Mouse (Mus musculus) left cerebral cortex, adult 9 months (tissue): ENCODE measurements around the gene Exoc3l.
A peak's percentile ranks its signal among the peaks of the same experiment; 100 is the strongest.

Experiments used
- DNase-seq, 2 experiments: peaks; one replicate each; pipeline ENCODE4 v3.0.0; 2022; ENCODE audit warnings: low spot score in 2 of 2

Gene Exoc3l

GRCm38 (mm10) chr8:105313622-105314402 lies 17.9 kb upstream of the Exoc3l start:
- DNase-seq = no peak

DNA sequence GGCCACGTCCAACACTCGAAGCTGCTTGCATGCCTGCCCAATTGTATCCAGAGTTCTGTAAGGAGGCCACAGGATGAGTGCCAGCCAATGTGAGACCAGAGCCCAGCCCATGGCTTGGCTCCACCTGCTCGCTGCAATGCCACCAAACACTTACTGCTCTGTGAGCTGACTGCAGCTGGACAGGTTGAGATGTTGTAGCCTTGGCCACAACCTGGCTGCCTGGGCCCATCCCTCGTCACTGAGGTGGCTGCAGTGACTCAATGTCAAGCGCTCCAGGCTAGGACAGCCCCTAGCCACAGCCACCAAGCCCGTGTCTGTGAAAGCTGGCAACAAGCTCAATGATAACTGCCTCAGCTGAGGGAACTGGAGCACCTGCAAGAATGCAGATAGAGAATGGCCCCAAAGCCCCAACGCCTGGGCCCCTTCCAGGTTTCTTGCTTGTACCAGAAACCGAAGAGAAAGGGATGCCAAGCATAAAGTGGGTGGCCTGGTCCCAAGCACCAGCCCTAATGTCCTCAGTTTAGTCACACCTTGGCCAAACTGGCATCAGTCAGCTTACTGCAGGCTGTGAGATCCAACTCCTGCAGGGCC lies 17.1 kb upstream of the Exoc3l start:
- DNase-seq = no peak

- no peak for DNase-seq
These were observed 15.8 kb upstream of the Exoc3l start for GRCm38 (mm10) chr8:105311718-105312117.

DNA sequence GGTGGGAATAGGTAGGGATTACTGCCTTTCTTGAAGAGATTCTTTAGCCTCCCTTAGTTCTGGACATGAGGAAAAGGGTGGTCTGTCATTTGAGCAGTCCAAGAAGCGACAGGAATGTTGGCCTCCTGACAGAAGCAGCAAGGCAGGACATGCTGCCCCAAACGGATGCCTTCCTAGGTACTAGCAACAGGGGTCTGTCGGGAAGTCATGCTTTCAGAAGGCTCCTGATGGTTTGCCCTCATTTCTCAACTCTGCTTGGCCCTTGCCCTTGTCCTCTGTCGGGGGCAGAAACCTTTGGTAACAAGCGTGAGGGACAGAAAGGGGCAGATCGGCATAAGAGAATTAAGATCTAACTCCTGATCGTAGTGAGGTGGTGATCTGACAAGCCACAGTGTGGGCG lies 14.2 kb upstream of the Exoc3l start:
- no peak for DNase-seq

DNA sequence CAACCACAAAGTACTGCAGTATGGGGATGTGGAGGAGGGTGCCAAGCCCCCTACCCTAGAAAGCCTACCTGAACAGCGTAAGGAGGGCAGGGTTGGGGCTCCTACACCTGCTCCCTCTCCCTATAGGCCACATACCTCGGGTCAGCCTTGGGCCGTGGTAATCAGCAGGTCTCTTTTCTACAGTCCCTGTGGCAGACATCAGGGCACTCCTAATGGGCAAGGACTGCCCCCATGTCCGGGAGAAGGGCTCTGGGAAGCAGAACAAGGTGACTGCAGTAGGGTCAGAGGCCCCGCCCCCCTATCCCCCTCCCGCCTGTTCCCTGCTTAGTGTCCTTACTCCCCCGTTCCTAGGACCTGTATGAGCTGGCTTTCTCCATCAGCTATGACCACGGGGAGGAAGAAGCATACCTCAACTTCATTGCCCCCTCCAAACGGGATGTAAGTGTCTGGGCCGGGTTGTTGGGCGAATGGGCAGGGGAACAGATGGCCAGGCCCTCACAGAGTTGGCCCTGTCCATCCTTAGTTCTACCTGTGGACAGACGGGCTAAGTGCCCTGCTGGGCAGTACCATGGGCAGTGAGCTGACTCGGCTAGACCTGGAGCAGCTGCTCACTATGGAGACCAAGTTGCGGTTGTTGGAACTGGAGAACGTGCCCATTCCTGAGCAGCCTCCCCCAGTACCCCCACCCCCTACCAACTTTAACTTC lies 13.4 kb upstream of the Exoc3l start:
- no peak for DNase-seq

GRCm38 (mm10) chr8:105308428-105308827 lies 12.5 kb upstream of the Exoc3l start:
- DNase-seq = no peak

DNA sequence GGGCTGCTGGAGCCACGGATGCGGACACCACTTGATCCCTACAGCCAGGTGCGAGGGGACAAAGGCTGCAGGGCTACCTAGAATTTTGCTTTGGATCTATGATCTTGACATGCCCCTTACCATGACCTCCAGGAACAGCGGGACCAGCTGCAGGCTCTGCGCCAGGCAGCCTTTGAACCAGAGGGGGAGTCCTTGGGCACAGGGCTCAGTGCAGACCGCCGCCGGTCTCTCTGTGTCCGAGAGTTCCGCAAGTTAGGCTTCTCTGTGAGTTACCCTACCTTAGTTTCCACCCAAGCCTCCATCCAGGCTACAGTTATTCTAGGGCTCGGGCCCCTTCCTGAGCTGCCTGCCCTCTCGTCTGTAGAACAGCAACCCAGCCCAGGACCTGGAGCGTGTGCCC lies 11.8 kb upstream of the Exoc3l start:
- DNase-seq = no peak

GRCm38 (mm10) chr8:105306146-105306691 lies 10.3 kb upstream of the Exoc3l start:
- DNase-seq = no peak

DNA sequence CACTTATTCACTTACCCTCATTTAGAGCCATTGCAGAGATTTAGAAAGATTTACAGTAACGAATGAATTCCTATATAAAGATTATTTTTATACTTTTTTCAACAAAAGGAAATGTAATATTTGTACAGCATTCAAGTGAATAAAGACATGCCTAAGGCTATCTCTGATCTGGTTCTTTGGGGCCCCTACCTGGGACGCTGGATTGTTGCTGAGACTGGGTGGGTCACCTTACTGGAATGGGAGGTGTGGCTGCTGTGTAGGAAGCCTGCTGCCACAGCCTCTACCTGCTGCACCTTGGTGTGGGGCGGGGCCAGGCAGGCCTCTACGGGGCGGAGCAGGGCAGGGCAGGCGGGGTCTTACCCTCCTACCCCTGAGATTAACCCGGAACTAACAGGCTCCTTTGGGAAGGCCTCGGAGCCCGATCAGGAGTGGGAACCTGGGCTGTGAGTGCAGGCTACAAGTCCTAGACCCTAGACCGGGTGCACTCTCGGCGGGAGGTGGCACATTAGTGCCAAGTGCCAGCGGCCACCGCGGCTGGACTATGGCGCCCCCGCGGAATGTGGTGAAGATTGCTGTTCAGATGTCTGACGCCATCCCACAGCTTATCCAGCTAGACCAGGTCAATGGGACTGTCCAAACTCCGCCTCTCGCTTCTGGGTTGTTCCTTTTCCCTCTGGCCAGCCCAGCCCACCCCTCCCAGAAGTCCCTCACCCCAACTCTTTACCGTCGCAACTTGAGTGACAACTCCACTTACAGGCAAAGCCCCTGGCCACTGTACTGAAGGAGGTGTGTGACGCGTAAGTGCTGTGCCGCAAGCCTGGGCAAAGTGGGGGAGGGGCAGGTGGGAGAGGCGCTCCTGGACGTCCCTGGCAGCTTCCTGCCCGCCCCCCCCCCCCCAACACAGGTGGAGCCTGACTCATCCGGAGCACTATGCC lies 9.6 kb upstream of the Exoc3l start, which contains the start of gene Elmo3:
Elmo3 (plus strand) TSS at position 391 of the 935 bp plus-strand sequence.
- peak in 1 of 2 experiments; percentile 38 for DNase-seq

DNA sequence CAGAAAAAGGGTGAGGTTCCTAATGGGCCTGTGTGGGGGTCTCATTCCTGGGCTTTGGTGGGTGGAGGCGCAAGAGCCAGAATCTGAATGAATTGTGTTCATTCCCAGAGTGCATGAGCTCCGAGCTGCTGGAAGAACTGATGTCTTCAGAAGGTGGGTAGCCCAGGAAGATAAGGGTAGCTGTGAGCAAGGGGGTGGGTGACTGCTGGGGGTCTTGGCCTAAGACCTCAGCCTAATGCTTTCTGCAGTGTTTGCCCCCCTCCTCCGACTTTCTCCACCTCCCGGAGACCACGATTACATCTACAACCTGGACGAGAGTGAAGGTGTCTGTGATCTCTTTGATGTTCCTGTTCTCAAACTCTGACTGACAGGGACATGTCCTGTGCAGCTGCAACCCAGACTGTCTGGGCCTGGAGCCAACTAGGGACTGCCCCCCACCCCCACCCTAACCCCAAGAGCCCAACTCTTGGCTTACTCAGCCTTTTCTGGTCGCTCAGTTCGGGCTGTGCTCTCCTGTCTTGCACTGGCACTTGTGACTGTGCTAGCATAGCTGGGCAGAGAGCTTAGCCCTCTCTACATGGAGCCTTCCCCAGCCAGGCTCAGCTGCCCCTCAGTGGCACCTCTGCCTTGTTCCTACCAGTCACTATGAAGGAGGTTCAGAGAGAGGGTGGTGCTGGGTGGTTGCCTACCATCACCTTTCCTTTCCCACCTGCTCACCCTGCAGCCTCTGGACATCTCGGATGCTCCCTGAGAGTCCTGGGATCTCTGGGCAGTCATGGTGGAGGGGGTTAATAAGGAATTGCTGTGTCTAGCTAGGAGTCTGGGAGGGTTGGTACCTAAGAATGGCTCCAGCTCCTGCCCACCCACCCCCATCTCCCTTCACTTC lies 8.7 kb upstream of the Exoc3l start:
- no peak for DNase-seq

DNA sequence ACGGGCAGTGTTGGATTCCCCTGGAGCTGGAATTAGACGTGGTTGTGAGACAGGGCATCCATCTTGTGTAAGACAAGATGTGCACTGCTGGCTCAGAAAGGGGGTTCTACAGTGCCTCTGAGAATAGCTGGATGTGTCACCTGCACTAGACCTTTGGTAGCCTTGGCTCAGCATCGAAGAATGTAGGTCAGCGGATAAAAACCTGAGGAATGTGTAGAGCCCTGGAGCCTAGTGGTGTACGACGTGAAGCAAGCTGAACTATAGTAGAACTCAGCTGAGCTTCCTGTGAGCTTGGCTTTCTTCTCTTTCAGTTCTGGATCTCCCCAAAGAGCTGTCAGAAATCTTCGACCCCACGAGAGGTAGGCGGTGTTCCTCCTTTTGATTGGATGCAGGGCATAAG lies 8.0 kb upstream of the Exoc3l start:
- DNase-seq = no peak

- DNase-seq = no peak
These were observed 7.5 kb upstream of the Exoc3l start for GRCm38 (mm10) chr8:105303396-105303795.

DNA sequence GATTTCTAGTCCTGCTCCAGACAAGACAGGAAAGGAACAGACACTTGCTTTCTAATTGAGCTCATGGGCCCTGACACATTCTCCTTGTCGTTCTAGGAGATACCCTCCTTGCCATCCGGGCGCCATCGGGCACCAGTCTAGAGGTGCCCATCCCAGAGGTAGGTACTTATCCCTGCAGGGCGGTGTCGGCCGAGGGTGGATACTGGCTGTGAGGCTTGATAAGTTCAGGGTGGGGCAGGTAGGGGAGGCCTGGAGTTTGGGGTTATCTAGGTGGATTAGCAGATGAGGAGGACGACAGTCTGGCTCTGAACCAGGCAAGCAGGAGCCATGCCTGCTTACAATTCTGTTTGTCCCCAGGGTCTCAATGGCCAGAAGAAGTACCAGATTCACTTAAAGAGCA lies 4.1 kb upstream of the Exoc3l start:
- no peak for DNase-seq

GRCm38 (mm10) chr8:105298351-105299252 lies 2.7 kb upstream of the Exoc3l start:
- DNase-seq = no peak

- DNase-seq = peak; percentile 78 to 92
These were observed 1.8 kb upstream of the Exoc3l start, which contains the start of gene E2f4 for GRCm38 (mm10) chr8:105297511-105298192. Gene E2f4 (plus strand): TSS chr8:105297663.

DNA sequence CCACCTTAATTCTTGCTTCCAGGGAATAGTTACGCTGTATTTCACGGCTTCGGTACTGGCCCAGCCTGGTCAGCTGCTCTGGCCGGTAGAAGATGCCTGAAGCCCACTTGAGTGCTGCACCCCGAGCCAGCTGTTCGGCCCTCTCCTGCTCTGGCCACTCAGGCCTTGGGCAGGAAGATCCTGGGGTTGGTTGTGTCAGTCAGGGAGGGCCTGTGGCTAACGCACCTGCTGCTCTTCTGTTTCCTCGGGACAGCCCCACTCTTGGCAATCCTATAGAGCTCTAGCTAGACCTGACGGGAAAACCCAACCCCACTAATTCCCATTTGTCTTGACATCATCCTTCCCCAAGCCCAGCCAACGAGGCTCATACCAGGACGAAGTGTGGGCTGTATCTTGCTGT lies 645 bp downstream of the Exoc3l start:
- DNase-seq = no peak

DNA sequence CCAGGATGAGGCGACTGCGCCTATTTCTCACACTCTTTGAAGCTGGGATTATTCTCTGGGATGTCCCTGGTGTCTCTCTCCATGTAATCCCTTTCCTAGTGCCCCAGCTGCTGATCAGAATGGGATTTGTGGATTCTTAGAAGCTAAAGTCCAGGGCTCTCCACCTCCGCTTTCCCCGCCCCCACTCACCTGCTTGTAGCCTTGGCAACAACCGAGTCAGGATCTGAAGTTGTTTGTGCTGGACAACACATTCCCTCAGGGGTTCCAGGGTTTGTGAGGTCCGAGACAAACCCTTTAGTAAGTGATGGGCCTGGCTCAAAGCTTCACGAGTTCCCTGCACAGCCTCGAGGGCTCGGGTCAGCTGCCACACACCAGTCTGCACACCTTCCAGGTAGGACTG lies 1.1 kb downstream of the Exoc3l start:
- no peak for DNase-seq

DNA sequence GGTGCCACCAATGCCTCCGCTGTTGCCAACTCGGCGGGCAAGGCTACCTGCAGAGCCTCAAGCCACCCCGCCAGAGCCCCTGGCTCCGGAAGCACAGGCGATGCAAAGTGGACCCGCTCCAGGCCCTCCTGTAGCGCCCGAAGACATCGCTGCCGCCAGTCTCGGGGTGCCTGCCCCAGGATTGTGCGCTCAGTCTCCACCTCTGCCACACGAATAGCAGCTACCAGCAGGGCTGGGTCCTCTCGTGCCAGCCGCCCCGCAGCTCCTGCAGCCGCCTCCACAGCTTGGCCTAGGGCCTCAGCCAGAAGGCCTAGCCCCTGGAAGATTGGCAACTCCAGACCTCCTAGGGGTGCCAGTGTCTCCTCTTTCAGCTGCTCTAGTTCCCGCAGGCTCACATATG lies 2.5 kb downstream of the Exoc3l start:
- no peak for DNase-seq

- DNase-seq = no peak
These were observed 3.4 kb downstream of the Exoc3l start for GRCm38 (mm10) chr8:105292471-105292870.
